Mouse (Mus musculus) gastrocnemius, postnatal 10 days (tissue): ENCODE measurements around the gene Olfr519. TPM values are rescaled to one million over a fixed set of nuclear protein-coding genes. Genes with fewer than 3 reads are reported as not detected.

ENCODE experiments used
- DNase-seq: peaks from one replicate; pipeline ENCODE4 v3.0.0; 2021; ENCODE audit warnings: mixed read lengths
- long read RNA-seq, 2 experiments: library from polyadenylated mRNA; stranded (forward); transcript quantifications; one replicate each; pipeline ENCODE4 v2.0.0; 2021
- total RNA-seq, 2 experiments: library from RNA; stranded (reverse); gene quantifications; 2 replicates each; pipeline ENCODE4 v1.2.3; 2021

Olfr519 gene
- not detected for total RNA-seq
- long read RNA-seq, experiment 1 = 0 reads
- long read RNA-seq, experiment 2 = 0 reads

- no peak for DNase-seq
Observed at GRCm38 (mm10) chr7:108894320-108894719, at the start of gene Olfr519. Olfr519 (minus strand) TSS chr7:108894420.

GRCm38 (mm10) chr7:108944002-108944401, 49.8 kb upstream of the Olfr519 start:
- no peak for DNase-seq

GRCm38 (mm10) chr7:108941466-108941865, 47.2 kb upstream of the Olfr519 start:
- DNase-seq = no peak

- DNase-seq = no peak
Observed at GRCm38 (mm10) chr7:108936591-108936990, 42.4 kb upstream of the Olfr519 start.

- no peak for DNase-seq
Observed at GRCm38 (mm10) chr7:108935411-108935810, 41.2 kb upstream of the Olfr519 start.

- no peak for DNase-seq
Observed at GRCm38 (mm10) chr7:108934836-108935235, 40.6 kb upstream of the Olfr519 start.

DNA sequence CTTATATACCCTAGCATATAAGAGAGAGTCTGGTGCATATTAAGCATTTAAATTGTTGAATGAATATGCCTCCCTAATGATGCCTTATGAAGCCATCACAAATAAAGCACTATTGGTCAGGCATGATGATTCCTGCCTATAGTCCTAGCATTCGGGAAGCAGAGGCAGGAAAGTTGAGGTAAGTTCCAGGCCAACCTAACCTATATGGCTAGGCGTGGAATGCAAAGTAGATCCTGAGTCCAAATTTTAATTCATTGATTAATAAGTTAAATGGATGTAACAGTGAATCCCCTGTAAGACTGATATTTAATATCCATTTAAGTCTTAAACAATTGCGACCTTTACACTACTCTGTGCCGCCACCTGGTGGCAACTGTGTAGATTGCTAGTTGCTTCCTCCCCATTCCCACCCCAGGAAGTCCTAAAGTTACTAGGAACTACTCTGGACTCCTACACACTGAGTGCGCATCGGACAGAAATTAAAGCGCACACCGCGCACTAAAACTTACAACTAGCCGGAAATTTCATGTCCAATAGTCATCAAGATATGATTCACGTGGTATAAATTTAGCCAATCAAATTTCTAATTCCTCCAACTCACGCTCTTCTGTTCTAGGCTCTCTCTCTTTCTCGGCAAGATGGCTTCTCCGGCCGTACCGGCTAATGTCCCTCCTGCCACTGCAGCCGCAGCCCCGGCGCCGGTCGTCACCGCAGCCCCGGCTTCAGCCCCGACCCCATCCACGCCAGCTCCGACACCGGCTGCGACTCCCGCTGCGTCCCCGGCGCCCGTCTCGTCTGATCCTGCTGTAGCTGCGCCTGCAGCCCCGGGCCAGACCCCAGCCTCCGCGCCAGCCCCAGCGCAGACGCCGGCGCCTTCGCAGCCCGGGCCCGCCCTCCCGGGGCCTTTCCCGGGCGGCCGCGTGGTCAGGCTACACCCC, 39.8 kb upstream of the Olfr519 start, which contains the start of gene Eif3f:
Gene Eif3f (plus strand): TSS at position 624 of the 938 bp plus-strand sequence.
- DNase-seq = peak; percentile 86

- DNase-seq = no peak
Observed at GRCm38 (mm10) chr7:108929726-108930393, 35.6 kb upstream of the Olfr519 start, which contains the start of gene Nlrp10. Nlrp10 (minus strand) TSS chr7:108930178.

GRCm38 (mm10) chr7:108928280-108929188, 34.3 kb upstream of the Olfr519 start:
- DNase-seq = no peak

DNA sequence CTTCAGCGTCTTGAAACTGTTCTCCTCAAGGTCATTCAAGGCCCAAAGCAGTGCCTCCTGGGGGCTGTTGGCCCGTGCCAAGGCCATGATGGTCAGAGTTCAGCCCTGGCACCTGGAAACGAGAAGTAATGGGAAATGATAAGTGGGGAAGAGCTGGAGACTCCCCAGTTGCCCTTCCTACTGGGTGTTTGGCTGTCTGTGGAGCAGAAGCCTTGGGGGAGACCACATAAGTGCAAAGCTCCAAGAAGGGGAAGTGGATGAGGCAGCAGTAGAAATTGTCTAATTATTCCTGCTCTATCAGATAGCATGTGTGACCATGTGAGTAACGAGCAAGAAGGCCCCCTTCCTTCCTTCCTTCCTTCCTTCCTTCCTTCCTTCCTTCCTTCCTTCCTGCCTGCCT, 32.8 kb upstream of the Olfr519 start:
- no peak for DNase-seq

- no peak for DNase-seq
Observed at GRCm38 (mm10) chr7:108903969-108904368, 9.7 kb upstream of the Olfr519 start.

- DNase-seq = no peak
Observed at GRCm38 (mm10) chr7:108884906-108885305, 9.3 kb downstream of the Olfr519 start, which contains the start of gene Olfr518. Olfr518 (minus strand) TSS chr7:108885006.

DNA sequence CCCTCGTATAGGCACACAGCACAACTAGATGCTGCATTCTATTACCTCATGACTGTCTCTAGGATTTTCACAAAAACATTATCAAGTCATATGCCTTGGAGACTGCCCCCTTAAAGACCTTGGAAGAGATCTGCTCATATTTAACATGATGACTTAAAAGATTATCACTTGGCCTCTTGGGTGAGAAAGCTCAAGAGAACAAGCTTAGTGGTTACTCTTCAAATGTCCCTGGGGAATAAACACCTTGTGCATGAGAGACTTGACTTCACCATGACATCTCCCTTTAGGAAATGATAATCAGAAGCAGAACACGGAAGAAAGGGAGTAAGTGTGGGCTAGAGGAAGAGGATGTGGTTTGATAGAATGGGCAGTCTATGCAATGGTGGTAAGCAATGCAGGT, 21.9 kb downstream of the Olfr519 start, which contains the start of gene Olfr517:
Gene Olfr517 (minus strand): TSS at position 101 of the 400 bp plus-strand sequence.
- DNase-seq = no peak

- DNase-seq = no peak
Observed at GRCm38 (mm10) chr7:108850429-108850828, 43.8 kb downstream of the Olfr519 start, which contains the start of gene Olfr516. Olfr516 (minus strand) TSS chr7:108850529.

Other genes with a start within 250 kb of the Olfr519 start
- gene Olfr509, start 242.5 kb downstream of the Olfr519 start, total RNA-seq = not detected
- gene Olfr510, start 228.0 kb downstream of the Olfr519 start, total RNA-seq = not detected
- not detected for gene Olfr512, start 181.1 kb downstream of the Olfr519 start, total RNA-seq
- gene Olfr513, start 143.4 kb downstream of the Olfr519 start, total RNA-seq = not detected
- gene Olfr514, start 68.4 kb downstream of the Olfr519 start, total RNA-seq = not detected
- gene Olfr516, start 43.9 kb downstream of the Olfr519 start, total RNA-seq = not detected
- gene Olfr517, start 22.0 kb downstream of the Olfr519 start, total RNA-seq = not detected
- not detected for gene Olfr518, start 9.4 kb downstream of the Olfr519 start, total RNA-seq
- gene Nlrp10, start 35.8 kb upstream of the Olfr519 start, total RNA-seq = under 1 TPM; 0.68 to 0.79 TPM
- 100 to 1,000 TPM; 121 to 122 TPM for gene Eif3f, start 40.0 kb upstream of the Olfr519 start, total RNA-seq
- 1 to 10 TPM; 1.9 to 3.0 TPM for gene Tub, start 55.9 kb upstream of the Olfr519 start, total RNA-seq
- 1 to 10 TPM; 1.1 to 1.4 TPM for gene Ric3, start 188.9 kb upstream of the Olfr519 start, total RNA-seq